Mouse (Mus musculus): ENCODE measurements at regions not wholly inside any gene's neighbourhood (a gene's known extent, or its start where the extent isn't known, plus 50 kb on each side); places are given as distances from the start of the nearest gene placed in this dataset.

DNA sequence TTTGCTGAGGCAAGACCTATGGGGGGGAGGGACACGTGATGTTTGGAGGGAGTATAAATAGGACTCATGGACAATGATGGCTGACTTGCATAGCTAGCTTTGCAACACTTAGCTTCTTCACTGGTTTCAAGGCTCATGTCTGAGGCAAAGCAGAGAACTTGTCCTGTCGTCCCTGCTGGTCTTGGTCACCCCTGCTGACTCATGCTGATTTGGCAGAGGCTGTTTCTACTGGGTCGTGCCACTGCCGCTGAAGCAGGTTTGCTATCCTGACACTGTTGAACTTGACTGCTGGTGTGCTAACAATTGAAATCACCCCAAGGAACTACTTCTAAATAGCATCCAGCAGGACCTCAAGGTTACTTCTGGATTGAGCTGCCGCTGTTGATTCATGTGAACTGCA, 329.0 kb downstream of the Cxcl12 start:
- DNase-seq (ENCODE audit: low read depth in 1 of 2, low spot score in 2 of 2) = no peak

DNA sequence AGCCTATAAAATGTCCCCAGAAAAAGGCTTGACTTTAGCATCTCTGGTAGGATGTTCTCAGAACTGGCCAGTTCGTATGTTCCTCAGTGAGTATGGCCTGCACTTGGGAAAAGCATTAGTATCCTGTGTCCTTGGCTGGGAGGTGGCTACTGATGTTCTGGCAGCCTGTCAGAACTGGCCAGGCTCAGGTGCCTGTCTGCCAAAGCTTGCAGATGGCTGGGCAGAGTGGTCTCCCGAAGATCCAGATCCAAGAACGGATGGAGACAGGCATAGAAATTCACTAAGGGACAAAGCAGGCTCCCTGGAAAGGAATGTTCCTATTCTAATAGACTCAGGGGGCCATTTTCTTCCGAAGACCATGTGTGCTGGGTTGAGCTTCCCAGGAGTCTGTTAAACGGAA, 329.6 kb downstream of the Cxcl12 start:
- no peak for DNase-seq (ENCODE audit: low read depth in 1 of 2, low spot score in 2 of 2)

DNA sequence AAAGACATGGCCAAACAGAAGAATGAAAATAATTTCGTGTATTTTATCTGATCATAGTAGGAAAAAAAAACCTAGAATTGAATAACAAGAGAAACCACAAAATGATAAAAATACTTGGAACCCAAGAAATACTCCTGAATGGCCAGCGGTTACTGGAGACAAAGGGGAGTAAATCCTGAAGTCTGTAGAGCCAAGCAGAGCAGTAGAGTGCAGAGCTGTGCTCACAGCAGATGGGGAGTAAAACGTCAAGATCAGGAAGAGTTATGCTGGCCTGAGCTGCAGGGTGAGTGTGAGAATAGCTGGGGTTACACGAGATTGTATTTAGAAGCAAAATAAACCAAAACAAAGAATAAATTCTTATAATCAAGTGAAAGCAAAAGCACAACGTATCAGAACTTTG, 334.0 kb downstream of the Cxcl12 start:
- no peak for DNase-seq (ENCODE audit: low read depth in 1 of 2, low spot score in 2 of 2)

DNA sequence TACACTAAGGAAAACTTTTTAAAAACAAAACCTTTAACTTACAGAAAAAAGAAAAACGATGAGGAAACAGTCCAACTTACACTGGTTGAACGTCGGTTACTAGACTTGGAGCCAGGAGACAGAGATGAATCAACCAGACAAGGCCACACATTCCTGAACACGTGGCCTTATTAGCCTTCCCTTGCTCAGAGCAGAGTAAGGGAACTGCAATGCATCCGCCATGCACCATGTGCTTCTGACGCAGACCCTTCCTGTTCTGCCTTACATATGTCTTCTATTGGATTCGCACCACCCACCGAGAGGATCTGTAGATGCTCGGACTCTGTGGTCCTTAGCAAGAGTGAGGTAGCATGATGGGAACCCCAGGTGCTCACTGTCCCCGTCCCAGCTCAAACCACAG, 336.2 kb upstream of the Zfp637 start:
- no peak for DNase-seq (ENCODE audit: low read depth in 1 of 2, low spot score in 2 of 2)

DNA sequence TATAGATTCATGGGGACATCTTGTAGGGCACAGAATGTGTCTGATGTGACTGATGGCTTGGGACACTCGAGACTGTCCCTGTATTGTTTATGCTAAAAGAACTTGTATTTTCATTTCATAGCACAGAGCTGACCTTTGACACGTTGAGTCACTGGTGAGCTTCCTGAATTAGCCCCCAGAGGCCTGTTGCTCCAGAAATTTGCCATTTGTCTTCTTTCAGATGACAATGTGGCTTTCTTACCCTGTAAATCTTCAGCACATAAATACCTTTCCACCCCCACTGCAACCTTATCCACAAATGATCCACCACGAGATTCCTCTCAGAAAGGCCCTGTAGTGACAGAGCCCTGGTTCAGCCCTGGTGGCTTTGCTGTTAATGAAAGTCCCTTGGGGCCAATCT, 335.5 kb upstream of the Zfp637 start:
- DNase-seq (ENCODE audit: low read depth in 1 of 2, low spot score in 2 of 2) = no peak

DNA sequence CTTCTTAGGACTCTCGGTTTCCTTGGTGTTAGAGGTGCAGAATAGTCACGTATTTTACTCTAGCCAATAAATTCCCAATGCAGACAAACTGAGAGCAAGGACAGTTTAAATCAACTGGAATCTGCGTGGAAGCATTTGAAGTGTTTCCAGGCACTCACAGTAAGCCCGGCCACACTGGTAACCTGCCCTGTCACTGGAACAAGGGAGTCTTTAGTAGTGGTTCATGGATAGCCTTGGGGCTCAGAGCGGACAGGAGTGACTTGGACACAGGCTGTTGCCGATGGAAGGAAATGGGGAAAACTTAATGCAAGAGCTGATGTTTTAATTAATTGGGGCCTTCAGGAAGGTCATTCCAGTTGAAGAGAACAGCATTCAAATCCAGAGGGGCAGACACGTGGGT, 334.4 kb upstream of the Zfp637 start:
- no peak for DNase-seq (ENCODE audit: low read depth in 1 of 2, low spot score in 2 of 2)

DNA sequence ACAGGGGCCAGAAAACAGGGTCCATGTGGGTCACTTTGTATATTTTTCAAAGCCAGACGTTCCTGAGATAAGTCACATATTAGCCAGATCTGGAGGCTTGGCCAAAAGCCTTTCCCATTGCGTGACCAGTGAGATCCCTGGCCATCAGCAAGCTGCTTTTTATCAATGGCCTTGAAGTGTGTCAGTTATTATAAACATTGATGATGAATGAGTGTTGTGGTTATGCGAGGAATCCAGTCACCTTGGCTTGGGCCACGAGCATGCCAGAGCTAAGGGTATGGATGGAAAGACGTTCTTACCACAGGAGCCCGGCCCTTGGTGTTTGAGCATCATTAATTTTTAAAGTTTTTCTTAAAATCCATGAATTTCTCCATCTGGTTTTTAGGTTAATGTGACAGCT, 332.1 kb upstream of the Zfp637 start:
- no peak for DNase-seq (ENCODE audit: low read depth in 1 of 2, low spot score in 2 of 2)

DNA sequence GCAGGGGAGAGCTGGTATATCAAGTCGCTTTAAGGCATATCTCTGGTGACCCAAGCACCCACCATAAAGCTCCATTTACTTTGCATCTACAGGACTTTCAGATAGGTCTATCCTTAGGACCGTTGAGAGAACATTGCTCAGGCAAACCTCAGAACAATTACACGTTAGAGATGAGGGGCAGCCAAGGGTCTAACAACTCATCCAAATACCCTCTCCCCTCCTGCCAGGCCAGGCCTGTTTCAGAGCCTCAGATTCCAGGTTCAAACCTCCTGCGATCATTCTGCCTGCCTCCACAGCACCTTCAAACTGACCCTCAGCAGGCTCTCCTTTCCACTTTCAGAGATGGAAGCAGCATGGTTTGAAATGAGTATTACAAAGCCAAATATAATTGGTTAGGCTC, 331.0 kb upstream of the Zfp637 start:
- DNase-seq (ENCODE audit: low read depth in 1 of 2, low spot score in 2 of 2) = no peak

DNA sequence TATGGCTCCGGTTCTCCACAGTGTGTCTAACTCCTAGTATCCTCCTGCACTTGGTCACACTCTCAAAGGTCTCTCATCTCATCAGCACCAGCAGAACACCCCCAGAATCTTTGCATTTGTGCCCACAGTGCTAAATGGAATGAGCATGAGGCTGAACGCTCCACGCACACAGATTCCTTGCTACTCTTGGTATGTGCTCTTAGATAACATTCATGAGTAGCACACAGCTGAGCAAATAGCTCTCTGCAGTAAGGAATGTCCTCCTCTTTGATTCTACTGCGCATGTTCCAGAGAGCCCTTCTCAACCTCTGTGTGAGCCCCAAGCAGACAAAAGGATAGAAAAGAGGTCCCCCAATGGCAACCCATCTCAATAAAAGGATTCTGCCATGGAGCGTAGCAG, 326.1 kb upstream of the Zfp637 start:
- no peak for DNase-seq (ENCODE audit: low read depth in 1 of 2, low spot score in 2 of 2)

DNA sequence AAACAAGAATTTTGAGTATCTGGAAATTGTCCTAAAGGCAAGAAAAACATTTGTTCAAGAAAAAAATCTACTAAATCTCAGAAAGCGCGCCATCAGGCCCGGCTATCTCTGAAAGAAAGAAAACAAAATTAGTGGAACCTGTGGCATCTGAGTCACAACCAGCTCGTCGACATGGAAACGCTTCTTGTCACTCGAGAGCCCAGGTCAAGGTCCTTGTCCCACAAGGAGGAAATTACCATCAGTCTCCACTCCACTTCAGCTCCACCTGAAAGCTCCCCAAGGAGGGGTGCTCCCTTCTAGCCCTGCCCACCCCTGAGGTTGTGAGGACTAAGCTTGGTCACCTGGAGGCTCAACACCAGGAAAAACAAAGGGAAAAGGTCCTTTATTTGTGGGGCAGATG, 324.1 kb upstream of the Zfp637 start:
- DNase-seq (ENCODE audit: low read depth in 1 of 2, low spot score in 2 of 2) = no peak

DNA sequence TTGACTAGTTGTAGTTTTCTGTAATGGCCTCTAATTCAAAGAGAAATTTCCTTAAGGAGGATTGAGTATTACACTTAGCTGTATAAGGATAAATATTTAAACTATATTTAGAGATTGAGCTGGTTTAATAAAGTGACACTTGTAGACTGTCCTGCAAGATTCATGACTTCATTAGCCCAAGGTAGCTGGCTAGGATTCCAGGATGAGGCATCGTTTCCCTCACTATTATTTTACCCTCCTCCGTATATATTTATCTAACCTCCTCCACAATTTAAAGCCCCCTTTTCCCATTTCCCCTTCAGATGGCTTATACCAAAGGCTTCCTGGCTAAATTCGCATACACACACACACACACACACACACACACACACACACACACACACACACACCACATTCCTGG, 322.0 kb upstream of the Zfp637 start:
- DNase-seq (ENCODE audit: low read depth in 1 of 2, low spot score in 2 of 2) = no peak

DNA sequence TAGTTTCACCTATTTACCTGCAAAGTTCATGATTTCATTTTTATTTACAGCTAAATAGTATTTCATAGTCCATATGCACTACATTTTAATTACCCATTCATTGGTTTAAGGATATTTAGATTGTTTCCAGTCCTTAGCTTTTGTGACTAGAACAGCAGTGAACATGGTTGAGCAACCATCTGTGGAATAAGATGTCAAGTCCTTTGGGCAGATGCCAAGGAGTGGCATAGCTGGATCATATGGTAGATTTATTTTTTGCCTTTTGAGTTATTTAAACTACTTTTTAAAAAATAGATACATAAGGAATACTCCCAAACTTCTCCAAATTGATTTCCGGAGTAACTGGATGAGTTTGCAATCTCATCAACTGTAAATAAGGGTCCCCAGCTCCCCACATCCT, 321.5 kb upstream of the Zfp637 start:
- no peak for DNase-seq (ENCODE audit: low read depth in 1 of 2, low spot score in 2 of 2)

DNA sequence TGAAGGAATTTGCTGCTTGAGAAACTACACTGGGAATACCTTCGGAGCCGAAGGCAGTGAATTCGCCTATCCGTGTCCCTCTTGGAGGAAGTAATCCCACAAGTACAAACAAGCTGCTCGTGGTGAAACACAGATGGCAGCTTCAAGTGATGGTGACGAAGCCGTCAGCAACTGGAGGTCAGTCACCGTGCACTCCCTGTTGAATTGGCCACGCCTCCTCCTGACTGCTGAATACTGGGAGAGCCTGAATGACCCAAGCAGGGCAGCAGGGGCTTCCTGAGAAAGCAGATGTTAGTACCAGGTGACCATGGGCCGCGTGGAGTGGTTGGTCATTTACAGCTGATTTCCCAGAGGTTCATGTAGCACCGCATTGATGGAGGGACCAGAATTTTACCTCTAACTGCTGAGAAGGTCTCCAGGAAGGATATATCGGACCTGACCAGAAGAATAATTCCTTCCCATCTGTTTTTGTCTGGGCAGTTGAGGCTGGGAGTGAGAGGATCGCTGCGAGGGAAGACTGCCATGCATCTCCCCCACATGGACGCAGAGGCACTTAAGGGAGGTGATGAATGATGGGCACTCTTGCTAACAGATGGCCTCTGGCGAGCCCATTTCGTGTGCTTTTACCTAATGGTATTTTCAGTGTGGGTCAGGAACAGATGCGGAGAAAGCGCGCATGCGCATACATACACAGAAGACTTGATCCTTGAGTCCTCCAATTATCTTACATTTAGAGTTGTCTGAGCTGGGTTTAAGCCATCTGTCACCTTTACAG, 314.6 kb upstream of the Zfp637 start:
- no peak for DNase-seq (ENCODE audit: low read depth in 1 of 2, low spot score in 2 of 2)

DNA sequence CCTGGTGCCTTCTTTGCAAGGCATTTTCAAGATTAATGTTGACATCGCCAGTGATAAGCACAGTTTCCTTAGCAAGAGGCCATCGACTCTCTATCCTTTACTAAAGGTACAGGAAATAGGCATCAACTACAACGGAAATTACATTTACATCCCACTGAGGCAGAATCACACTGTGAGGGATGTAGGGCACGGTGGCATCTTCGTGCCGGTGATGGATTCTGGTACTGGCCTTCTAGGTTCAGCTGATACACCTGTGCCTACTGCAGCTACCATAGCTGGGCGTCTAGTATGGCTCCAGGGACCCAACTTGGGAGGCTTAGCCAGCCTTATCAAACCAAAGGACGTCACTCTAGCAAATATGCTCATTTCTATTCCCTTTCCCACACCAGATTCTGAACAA, 313.5 kb upstream of the Zfp637 start:
- DNase-seq (ENCODE audit: low read depth in 1 of 2, low spot score in 2 of 2) = no peak

DNA sequence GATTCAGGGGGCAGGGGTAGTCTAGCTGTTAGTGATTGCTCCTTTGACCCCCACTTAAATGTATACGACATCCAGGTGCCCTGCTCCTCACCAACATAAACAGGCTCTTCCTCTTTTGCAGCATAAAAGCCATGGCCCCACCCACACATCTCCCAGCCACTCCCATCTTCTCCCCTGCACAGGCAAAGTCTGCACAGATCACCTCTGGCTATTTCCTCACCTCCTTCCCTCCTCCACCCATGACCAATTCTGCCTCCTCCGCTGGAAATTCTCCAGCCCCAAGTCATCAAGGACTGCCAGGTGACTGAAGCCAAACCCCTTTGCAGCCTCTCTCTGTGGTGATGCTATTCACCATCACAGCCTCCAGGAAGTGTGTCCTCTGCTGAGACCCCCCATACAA, 306.8 kb upstream of the Zfp637 start:
- no peak for DNase-seq (ENCODE audit: low read depth in 1 of 2, low spot score in 2 of 2)

DNA sequence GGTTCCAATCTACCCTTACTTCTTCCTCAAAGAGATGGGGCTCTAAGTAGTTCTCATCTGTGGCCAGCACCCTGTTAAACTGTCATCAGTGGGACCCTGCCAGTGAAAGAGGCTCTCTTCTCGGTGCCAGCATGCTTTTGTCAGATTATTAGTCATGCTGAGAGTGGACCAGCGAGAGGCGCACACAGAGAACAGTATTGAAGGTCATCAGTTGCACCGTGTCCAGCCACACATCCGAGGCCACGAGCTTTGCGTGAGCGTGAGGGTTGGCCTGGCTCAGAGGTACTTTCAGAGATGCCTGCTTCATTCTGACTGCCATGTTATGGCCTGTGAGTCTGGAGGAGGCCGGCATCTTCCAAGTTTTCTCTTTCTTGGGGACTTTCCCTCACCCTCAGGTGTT, 306.0 kb upstream of the Zfp637 start:
- no peak for DNase-seq (ENCODE audit: low read depth in 1 of 2, low spot score in 2 of 2)

DNA sequence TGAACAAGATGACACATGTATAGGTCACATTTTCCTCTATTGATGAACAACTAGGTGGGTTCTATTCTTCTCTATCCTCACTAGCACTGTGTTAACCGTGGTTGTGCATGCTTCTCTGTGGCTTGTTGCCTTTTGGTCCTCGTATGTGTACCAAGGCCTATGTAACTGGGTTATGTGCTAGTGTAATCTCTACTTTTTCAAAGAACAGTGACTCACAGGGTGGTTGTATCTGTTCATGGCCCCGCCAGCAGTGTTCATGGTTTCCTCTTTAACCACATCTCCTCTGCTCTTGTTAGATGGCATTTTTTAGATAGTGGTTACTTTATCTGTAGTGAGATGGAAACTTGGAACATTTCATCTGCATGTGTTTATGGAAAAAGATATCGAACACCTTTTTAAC, 304.9 kb upstream of the Zfp637 start:
- no peak for DNase-seq (ENCODE audit: low read depth in 1 of 2, low spot score in 2 of 2)

DNA sequence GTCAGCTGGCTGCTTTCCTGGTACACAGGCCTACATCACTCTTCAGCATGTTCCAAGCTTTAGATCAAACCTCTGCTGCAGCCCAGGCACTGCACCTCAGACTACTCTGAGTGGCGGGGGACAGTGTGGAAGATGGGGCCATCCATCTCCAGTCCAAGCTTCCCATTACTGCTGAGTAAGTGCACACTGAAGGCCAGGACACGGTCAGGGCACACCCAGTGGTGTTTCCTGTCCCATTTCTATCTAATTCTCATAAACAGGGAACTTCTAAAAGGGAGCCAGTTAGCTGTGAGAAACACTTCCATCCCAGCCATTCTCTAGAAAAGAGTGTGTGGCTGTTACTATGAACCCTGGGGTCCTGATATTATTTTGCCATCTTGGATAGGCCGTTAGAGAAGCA, 298.5 kb upstream of the Zfp637 start:
- DNase-seq (ENCODE audit: low read depth in 1 of 2, low spot score in 2 of 2) = no peak

DNA sequence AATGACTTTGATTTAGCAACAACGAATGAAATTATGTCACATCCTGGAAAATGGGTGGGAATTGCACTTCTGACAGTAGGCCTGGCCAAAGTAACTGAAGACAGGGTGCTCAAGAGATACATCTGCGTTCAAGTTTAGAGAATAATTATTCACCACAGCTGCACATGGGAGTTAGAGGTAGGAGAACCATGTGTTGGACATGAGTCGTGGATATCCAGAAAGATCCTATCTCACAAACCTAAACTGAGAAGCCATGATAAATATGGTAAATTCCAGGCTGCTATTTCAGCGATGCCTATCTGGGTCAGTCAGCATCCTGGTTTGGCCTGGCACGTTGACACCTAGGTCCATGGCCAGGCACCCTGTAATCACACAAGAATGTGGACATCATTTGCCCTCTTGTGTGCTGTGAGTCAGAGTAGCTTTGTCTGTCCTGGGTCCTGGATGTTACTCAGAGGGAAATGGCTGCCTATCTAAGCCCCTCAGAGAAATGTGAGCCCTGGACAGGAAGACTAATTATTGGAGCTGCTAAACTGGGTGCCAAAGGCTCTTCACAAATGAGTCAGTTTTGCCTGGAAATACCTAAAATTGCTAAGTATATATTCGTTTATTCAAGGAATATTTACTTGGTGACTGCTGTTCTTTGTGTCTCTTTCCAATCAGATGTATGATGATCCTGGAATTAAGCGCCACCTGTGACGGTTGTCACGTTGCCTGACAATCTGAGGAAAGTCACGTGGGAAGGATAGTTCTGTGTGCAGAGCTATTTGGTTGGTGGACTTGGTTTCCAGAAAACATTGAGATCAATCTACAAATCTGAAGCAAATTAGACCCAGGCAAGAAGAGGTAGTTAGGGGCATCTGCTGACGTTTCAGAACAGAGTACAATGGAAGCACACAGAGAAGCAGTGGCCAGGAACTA, 296.4 kb upstream of the Zfp637 start:
- DNase-seq (ENCODE audit: low read depth in 1 of 2, low spot score in 2 of 2) = no peak

DNA sequence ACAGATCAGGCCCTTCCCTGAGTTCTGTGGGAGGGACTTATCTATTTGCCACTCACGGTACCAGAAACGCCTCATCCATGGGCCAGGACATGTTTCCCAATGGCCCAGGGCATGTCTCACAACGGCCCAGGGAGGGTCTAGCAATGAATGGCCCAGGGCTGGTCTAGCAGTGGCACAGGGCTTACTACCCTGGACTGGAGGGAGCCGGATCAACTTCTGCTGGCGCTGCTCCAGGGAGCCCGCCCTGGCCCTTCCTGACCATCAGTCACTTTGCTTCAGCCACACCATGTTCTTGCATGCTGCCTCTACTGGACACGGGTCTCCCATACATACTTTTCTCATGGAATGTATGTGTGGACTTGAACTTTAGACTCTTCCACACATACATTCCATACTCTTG, 290.1 kb upstream of the Zfp637 start:
- no peak for DNase-seq (ENCODE audit: low read depth in 1 of 2, low spot score in 2 of 2)

DNA sequence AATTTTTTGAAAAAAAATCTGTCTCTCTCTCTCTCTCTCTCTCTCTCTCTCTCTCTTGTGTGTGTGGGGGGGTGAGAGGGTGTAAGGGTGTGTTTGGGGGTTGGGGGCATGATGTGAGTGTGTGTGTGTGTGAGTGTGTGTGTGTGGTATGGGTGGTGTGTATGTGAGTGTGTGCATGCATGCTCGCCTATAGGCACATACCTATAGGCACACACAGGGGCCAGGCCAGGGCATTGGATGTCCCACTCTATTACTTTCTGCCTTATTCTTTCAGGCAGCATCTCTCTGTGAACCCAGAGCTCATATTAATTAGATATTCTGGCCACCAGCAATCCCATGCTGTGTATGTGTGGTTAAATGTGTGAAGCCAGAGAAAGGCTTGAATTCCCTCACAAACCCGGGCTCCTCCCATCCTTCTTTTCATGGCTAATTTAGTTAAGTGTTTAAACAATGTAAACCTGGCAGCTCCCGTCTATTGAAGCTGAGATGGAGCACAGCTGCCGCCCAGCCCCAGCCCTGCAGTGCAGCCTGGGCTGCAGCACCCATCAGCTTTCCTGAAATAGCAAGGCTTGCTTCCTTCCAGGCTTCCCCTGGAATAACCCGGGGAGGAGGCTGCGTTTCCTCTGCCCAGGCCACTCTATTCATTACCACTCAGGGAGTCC, 288.8 kb upstream of the Zfp637 start:
- DNase-seq (ENCODE audit: low read depth in 1 of 2, low spot score in 2 of 2) = no peak

DNA sequence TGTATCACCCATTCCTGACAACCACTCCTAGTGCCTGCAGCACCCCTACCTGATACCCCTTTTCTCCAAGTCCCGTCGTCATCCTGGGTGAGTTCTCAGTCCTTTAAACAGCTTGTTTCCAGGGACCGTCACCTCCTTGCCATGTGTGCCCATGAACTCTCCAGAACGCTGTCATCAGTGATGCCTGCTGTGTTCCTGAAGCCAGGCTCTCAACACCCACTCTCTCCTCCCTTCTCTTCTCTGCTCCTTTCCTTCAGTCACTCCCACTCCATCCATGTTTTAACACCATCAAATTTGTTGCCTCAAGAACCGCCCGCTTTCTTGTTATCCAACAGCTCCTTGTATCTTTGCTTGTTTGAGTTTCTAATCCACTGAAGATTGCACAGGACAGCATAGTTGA, 277.8 kb upstream of the Zfp637 start:
- DNase-seq (ENCODE audit: low read depth in 1 of 2, low spot score in 2 of 2) = no peak

Data from monocyte, adult 2 months (primary cell).